Mouse (Mus musculus) heart, embryonic 15.5 days (tissue): ENCODE data around the gene Htra3. TPM values are rescaled to one million over a fixed set of nuclear protein-coding genes. Genes with fewer than 3 reads are reported as not detected.

ENCODE experiments used
- ATAC-seq: fragments of 200-750 bp; cut with Nextera tagmentation; replicated peaks from 2 replicates; pipeline ENCODE4 v1.8.0; 2017; ENCODE audit warnings: low read depth, moderate TSS enrichment; ENCODE audit not compliant: insufficient number of reproducible peaks, insufficient read depth, low FRiP score
- H3K27ac ChIP-seq: fragments of 300-500 bp; sonication (generic); 2 replicates; pipeline ENCODE4 v1.5.1; 2015; ENCODE audit warnings: mild to moderate bottlenecking, inconsistent platforms
- H3K27me3 ChIP-seq: fragments of 300-500 bp; sonication (generic); 2 replicates; pipeline ENCODE4 v1.6.1; 2015; ENCODE audit warnings: inconsistent platforms
- H3K36me3 ChIP-seq: fragments of 300-500 bp; sonication (generic); 2 replicates; pipeline ENCODE4 v1.6.1; 2015; ENCODE audit warnings: mild to moderate bottlenecking, inconsistent platforms
- H3K4me1 ChIP-seq: fragments of 300-500 bp; sonication (generic); replicated peaks from 2 replicates; pipeline ENCODE4 v1.6.1; 2015; ENCODE audit warnings: inconsistent platforms
- H3K4me2 ChIP-seq: fragments of 300-500 bp; sonication (generic); 2 replicates; pipeline ENCODE4 v1.6.1; 2015; ENCODE audit warnings: inconsistent platforms, mild to moderate bottlenecking, moderate library complexity
- H3K4me3 ChIP-seq: fragments of 300-500 bp; sonication (generic); 2 replicates; pipeline ENCODE4 v1.5.1; 2015; ENCODE audit warnings: mild to moderate bottlenecking, inconsistent platforms
- H3K9ac ChIP-seq: fragments of 300-500 bp; sonication (generic); 2 replicates; pipeline ENCODE4 v1.6.1; 2015; ENCODE audit warnings: mild to moderate bottlenecking, inconsistent platforms
- H3K9me3 ChIP-seq: fragments of 300-500 bp; sonication (generic); replicated peaks from 2 replicates; pipeline ENCODE4 v1.6.1; 2016; ENCODE audit warnings: inconsistent platforms
- WGBS: fragments of 180-500 bp; shearing (Covaris S2); methylation state at CpG from one replicate; pipeline ENCODE4 v1.1.7; 2015; ENCODE audit warnings: mixed read lengths; 5-methylcytosine and 5-hydroxymethylcytosine counted together
- polyA plus RNA-seq: library from polyadenylated mRNA; unstranded; fragments of >200 nt; fragmentation: Nextera tagmentation; extraction: Ambion mirVana; gene quantifications from 2 replicates; pipeline ENCODE4 v1.2.1, GENCODE M21; 2015

Gene Htra3
- polyA plus RNA-seq, result 14.7 and 22.2 TPM in 2 replicates

DNA sequence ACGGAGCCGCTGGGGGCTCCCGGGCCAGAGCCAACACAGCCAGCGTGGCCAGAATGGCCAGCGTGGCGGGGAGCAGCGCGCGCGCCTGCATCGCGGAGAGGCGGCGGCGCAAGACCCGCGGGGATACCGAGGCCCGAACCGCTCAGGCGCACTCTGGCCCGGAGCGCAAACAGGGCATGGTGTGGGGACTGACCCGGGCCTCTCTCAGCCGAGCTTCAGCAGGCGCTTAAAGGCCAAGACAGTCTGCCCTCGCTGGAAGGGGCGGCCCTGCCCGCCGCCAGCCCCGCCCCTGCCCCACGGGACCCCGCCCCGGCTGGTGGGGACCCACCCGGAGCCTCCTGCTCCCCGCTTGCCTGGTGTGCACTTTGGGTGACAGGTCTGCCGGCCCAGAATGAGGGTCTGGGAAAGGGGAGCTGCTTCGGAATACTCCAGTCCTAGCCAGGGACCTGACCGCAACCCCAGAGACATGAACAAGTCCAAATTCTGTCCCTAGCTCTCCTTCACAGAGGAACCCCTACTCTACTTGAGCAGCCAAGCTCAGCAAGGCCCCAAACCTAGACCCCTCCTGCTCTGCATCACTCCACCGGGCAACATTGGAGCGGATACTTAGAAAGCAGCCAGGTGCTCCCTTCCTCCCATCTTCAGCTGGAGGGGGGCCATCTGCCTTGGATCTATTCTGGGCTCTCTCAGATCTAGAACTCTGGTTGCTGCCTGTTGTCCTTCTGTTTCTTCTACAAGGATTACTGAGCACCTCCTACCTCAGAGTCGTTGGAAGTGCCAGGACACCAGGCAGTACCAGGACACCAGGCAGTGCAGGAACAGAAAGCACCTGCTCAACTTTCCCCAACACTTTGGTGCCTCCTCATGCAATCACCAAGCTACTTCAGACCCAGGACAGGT, at the start of gene Htra3:
Htra3 (minus strand) TSS at position 527 of the 900 bp plus-strand sequence.
- Histone ChIP-seq H3K4me1 (peaks cover 17% of the 10 kb centered on the region), H3K4me2 (peak within 1 kb of the TSS; percentile 93), H3K27ac (no peak within 1 kb of the TSS), H3K27me3 (peaks cover 42% of the 10 kb centered on the region), H3K4me3 (peak within 1 kb of the TSS; percentile 53), H3K9me3 (no peaks in the 10 kb centered on the region), H3K9ac (peak within 1 kb of the TSS; percentile 68), H3K36me3 (no peaks in the 10 kb centered on the region)
- WGBS, result 10% methylated on average over 38 of the region's 42 CpGs
- ATAC-seq, result peak; percentile 55

DNA sequence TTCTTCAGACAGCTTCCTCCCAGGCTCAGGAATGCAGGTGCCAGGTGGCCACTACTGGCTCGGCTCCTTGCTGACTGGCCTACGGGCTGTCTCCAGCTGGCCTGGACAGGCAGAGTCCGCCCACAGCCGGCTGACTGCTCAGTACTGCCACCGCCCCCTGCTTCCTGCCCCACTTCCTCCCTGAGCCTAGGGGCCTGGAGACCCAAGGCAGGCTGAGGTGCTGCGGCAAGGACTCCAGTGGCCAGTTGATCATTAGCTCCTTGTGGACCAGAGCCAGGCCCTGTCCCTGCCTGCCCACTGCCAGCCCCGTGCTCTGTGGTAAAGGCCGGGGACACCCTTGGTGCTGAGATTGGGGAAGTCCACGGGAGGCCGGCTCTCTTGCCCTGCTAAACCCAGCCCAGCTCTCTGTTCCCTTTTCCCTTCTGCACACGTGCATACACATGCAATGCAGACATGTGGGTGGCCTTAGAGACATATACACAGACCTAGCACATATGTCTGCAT, 49.4 kb upstream of the Htra3 start:
- Histone ChIP-seq H3K9ac (peak overlapping the region; percentile 33), H3K4me1 (peaks cover 17% of the 10 kb centered on the region), H3K27ac (peak overlapping the region; percentile 90), H3K27me3 (no peaks in the 10 kb centered on the region), H3K36me3 (no peaks in the 10 kb centered on the region), H3K4me2 (peak overlapping the region; percentile 52), H3K4me3 (peak overlapping the region; percentile 39), H3K9me3 (no peaks in the 10 kb centered on the region)
- ATAC-seq, result peak; percentile 79
- whole genome bisulfite sequencing, result 45% methylated on average over 11 of the region's 11 CpGs

DNA sequence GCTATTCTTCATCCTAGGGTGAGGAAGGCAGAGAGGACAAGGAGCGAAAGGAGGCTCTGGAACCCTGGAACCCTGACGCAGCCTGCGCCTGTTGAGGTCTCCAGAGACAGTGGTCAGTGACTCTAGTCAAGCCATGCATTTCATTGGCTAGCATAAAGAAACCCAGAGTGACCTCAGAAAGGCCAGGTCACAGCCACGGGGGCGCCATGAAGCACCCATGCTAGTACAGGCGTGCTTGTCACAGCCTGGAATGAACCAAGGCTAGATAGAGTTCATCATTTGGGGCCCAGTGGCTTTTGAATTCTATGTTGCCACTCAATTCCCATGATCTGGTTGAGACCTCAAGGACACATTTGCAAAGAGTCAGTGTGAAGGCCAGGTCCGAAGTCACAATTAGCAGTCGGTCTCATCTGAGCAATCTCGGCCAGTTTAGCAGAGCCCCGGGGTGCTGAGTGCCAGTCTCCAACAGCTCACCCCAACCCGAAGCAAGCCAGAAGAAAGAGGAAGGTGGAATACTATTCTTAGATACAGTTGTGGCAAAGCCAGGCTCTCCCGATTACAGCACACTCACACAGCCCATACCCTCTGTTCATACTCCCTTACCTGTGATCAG, 48.9 kb upstream of the Htra3 start:
- Histone ChIP-seq H3K4me3 (peak overlapping the region; percentile 39), H3K27me3 (no peaks in the 10 kb centered on the region), H3K9ac (peak overlapping the region; percentile 33), H3K4me2 (peak overlapping the region; percentile 52), H3K4me1 (peaks cover 17% of the 10 kb centered on the region), H3K36me3 (no peaks in the 10 kb centered on the region), H3K27ac (peak overlapping the region; percentile 90), H3K9me3 (no peaks in the 10 kb centered on the region)
- ATAC-seq, result no peak
- WGBS, result 54% methylated on average over 12 of the region's 12 CpGs

DNA sequence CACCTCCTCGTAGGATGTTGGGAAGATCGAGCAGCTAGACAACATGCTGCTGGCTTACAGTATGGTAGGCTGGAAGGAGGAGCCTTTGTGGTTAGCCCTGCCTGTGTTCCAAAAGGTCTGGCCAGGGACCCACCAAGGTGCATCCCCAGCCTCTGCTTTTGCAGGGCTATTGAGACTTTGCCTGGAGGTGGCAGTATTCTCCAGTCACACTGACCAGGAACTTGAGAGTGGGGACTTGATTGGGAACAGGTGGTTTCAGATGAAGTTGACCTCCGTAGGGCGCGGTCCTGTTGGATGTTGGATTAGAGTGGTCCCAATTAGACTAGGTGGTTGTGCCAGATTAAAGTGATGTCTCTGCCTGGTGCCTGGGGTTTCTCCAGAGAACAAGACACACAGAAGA, 47.9 kb upstream of the Htra3 start:
- Histone ChIP-seq H3K4me1 (peaks cover 27% of the 10 kb centered on the region), H3K4me2 (peak overlapping the region; percentile 52), H3K27ac (no peak overlapping the region), H3K9ac (no peak overlapping the region), H3K27me3 (no peaks in the 10 kb centered on the region), H3K9me3 (no peaks in the 10 kb centered on the region), H3K36me3 (no peaks in the 10 kb centered on the region), H3K4me3 (peak overlapping the region; percentile 39)
- 84% methylated on average over 5 of the region's 5 CpGs for WGBS
- no peak for ATAC-seq

DNA sequence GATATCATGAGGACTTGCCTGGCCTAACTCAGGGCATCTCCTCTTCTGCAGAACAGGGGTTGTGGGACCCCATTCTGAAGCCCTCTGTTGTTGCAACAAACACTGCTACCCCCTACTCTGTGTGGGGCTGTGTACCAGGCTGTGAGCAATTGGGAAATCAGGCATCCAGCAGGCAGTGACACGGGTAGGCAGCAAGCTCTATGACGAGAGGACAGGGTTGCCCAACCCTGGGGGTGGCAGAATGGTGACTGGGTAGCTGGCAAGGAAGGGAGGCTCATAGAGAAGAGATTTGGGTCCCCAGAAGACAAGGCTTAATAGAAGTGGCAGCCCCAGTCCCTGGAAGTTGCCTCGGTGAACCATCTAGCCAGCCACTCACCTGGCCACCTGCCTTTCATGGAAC, 46.3 kb upstream of the Htra3 start:
- WGBS, result 81% methylated on average over 3 of the region's 3 CpGs

DNA sequence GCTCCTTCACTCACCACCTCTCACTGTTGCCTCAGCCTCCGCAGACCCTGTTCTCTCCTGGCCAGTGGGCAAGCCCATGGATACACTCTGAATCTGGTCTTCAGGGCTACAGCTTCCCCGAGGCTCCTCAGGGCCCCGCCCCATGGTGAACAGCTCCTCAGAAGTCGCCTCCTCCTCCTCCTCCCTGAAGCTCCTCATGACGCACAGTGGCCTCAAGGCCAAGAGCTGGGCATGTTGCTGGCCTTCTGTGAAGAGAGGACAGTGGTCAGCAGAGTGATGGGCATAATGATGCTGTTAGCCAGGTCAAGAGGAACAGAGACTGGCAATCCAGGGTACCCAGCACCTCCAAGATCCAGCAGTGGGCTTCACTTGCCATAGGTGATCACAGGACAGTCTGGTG, 44.3 kb upstream of the Htra3 start:
- no peak overlapping the region for H3K27ac ChIP-seq
- peaks cover 41% of the 10 kb centered on the region for H3K4me1 ChIP-seq
- H3K4me2 ChIP-seq, result no peak overlapping the region
- ATAC-seq, result no peak
- no peaks in the 10 kb centered on the region for H3K36me3 ChIP-seq
- H3K27me3 ChIP-seq, result no peaks in the 10 kb centered on the region
- no peak overlapping the region for H3K4me3 ChIP-seq
- no peak overlapping the region for H3K9ac ChIP-seq
- 74% methylated on average over 5 of the region's 5 CpGs for WGBS
- no peaks in the 10 kb centered on the region for H3K9me3 ChIP-seq

More for the DNA sequence above, 46.3 kb upstream of the Htra3 start:
- no peak overlapping the region for H3K4me3 ChIP-seq
- H3K4me1 ChIP-seq, result peaks cover 31% of the 10 kb centered on the region
- H3K27me3 ChIP-seq, result no peaks in the 10 kb centered on the region
- H3K9me3 ChIP-seq, result no peaks in the 10 kb centered on the region
- H3K36me3 ChIP-seq, result no peaks in the 10 kb centered on the region
- H3K27ac ChIP-seq, result no peak overlapping the region
- no peak overlapping the region for H3K9ac ChIP-seq
- no peak for ATAC-seq
- no peak overlapping the region for H3K4me2 ChIP-seq

DNA sequence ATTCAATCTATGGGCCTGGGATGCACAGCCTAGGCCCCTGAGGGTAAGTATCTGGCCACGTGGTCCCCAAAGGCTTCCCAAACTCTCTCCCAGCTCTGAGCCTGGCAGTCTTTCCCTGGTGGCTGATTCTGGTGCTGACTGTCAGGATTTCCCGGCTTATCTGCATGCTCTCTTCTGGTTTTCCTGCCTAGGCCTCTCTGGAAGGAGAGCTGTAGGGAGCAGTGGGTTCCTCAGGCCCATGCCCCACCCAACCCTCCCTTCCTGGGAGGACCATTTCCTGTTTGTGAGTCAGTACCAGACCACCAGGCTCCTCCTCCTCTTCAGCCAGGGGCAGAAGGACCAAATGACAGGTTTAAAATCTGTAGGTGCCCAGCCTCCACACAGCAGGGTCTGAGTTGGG, 43.1 kb upstream of the Htra3 start:
- no peaks in the 10 kb centered on the region for H3K36me3 ChIP-seq
- no peaks in the 10 kb centered on the region for H3K27me3 ChIP-seq
- no peak overlapping the region for H3K4me2 ChIP-seq
- WGBS, result 16% methylated on average over 2 of the region's 2 CpGs
- no peak overlapping the region for H3K4me3 ChIP-seq
- 0 out of 2 replicates have a peak overlapping the region, but pooled peaks have one; percentile 18 for H3K9ac ChIP-seq
- peak; percentile 34; the same call in 1 of the 2 replicates for ATAC-seq
- peak overlapping the region; percentile 66 for H3K27ac ChIP-seq
- peaks cover 33% of the 10 kb centered on the region for H3K4me1 ChIP-seq
- no peaks in the 10 kb centered on the region for H3K9me3 ChIP-seq

DNA sequence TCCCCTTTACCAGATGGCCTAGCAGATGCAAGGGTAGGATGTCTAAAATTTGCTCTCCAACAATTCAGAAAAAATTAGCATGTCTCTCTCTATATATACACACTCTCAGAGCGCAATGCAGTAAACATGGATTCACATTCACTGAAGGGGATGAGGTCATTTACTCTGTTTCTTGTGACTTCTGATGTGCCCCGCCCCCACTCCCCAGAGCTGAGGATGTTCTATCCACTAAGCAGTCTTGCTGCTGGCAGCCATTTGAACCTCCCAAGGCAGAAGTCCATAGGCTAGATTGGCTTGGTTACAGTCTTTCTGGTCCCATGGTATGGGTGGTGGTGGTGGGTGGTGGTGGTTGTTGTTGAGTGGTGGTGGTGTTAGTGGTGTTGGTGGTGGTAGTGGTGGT, 42.4 kb upstream of the Htra3 start:
- H3K27ac ChIP-seq, result no peak overlapping the region
- H3K36me3 ChIP-seq, result no peaks in the 10 kb centered on the region
- H3K9me3 ChIP-seq, result no peaks in the 10 kb centered on the region
- H3K4me1 ChIP-seq, result peaks cover 33% of the 10 kb centered on the region
- ATAC-seq, result no peak
- H3K9ac ChIP-seq, result no peak overlapping the region
- H3K4me2 ChIP-seq, result no peak overlapping the region
- no peaks in the 10 kb centered on the region for H3K27me3 ChIP-seq
- H3K4me3 ChIP-seq, result no peak overlapping the region
- 92% methylated on average over 2 of the region's 2 CpGs for WGBS

DNA sequence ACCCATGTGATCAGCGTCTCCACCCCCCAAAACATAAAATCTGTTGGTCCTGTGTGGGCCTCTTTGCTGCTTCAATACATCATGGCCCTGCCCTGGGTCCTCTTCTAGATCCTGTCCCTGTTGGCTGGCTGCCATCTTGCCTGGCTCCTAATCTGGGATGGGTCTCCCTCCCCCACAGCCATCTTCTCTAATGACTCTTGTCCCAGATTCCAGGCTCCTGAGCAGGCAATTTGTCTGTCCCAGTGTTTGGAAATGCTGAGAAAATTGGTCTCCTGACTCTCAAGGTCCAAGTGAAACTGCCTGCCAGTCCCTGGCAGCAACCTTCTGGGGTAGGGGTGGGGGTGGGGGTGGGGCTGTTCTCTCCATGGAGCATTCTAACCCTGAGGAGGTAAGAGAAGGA, 40.3 kb upstream of the Htra3 start:
- Histone ChIP-seq H3K4me3 (no peak overlapping the region), H3K9ac (no peak overlapping the region), H3K4me2 (no peak overlapping the region), H3K9me3 (no peaks in the 10 kb centered on the region), H3K36me3 (no peaks in the 10 kb centered on the region), H3K27me3 (no peaks in the 10 kb centered on the region), H3K27ac (no peak overlapping the region), H3K4me1 (peaks cover 33% of the 10 kb centered on the region)
- no peak for ATAC-seq
- WGBS, result 83% methylated on average over 1 of the region's 1 CpGs

DNA sequence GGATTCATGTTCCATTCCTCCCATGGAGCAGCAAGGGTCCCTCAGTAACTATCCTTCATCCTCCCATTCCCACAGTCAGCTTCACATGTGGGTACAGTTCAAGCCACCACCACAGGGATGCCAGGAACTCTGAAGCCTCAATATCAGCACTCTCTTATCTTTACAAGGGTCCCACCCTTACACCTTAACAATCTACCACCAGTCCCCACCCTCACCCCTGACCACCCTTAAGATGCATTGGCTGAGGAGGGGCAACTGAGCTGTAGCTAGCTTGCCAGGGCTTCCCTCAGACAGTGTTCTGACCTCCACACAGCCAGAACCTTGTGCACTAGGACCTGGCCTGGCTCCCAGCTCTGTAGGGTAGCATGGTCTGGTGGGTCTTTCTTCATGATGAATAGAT, 39.8 kb upstream of the Htra3 start:
- no peak overlapping the region for H3K4me3 ChIP-seq
- no peak overlapping the region for H3K4me2 ChIP-seq
- no peak overlapping the region for H3K9ac ChIP-seq
- H3K4me1 ChIP-seq, result peaks cover 33% of the 10 kb centered on the region
- H3K36me3 ChIP-seq, result no peaks in the 10 kb centered on the region
- no peak for ATAC-seq
- no peak overlapping the region for H3K27ac ChIP-seq
- no peaks in the 10 kb centered on the region for H3K9me3 ChIP-seq
- no peaks in the 10 kb centered on the region; the same call in 1 of the 2 replicates for H3K27me3 ChIP-seq

DNA sequence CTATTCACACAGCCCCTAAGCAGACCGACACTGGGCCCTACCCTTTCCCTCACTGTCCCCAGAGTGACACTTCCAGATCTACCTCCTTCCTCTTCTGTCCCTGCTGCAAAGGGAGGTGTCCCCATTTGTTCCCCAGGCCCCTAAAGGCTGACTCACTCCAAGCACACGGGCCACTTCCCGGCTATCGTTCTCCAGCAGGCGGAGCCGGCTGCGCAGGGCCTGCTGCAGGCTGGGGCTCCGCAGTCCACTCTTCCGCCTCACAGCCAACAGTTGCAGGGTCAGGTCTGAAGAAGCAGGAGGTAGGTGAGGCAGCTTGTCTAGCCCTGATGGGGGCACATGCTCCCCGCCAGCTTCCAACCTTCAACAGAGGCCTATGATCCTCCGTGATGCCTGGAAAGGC, 39.2 kb upstream of the Htra3 start:
- Histone ChIP-seq H3K27ac (no peak overlapping the region), H3K27me3 (no peaks in the 10 kb centered on the region; the same call in 1 of the 2 replicates), H3K9ac (no peak overlapping the region), H3K36me3 (no peaks in the 10 kb centered on the region), H3K4me3 (no peak overlapping the region), H3K4me2 (no peak overlapping the region), H3K4me1 (peaks cover 33% of the 10 kb centered on the region), H3K9me3 (no peaks in the 10 kb centered on the region)
- 72% methylated on average over 11 of the region's 11 CpGs for WGBS
- no peak for ATAC-seq
